Mouse (Mus musculus) testis, adult 2 months (tissue): ENCODE measurements at regions not wholly inside any gene's neighbourhood (a gene's known extent, or its start where the extent isn't known, plus 50 kb on each side); places are given as distances from the start of the nearest gene placed in this dataset.

Source experiments
- H3K27ac ChIP-seq: fragments of 200-500 bp; 2 replicates; pipeline ENCODE4 v1.5.1; 2012; ENCODE audit warnings: low read depth, low read length; ENCODE audit not compliant: control insufficient read depth, insufficient read depth
- H3K27me3 ChIP-seq: fragments of 200-500 bp; 2 replicates; pipeline ENCODE4 v1.6.1; 2012; ENCODE audit warnings: mild to moderate bottlenecking, low read length, moderate library complexity; ENCODE audit not compliant: control insufficient read depth, insufficient read depth
- H3K36me3 ChIP-seq: fragments of 200-500 bp; 2 replicates; pipeline ENCODE4 v1.6.1; 2012; ENCODE audit warnings: mild to moderate bottlenecking, low read length; ENCODE audit not compliant: control insufficient read depth, insufficient read depth
- H3K4me1 ChIP-seq: fragments of 200-500 bp; 2 replicates; pipeline ENCODE4 v1.6.1; 2012; ENCODE audit warnings: low read length; ENCODE audit not compliant: control insufficient read depth, insufficient read depth
- H3K4me3 ChIP-seq: fragments of 200-500 bp; 2 replicates; pipeline ENCODE4 v1.5.1; 2012; ENCODE audit warnings: low read depth, mild to moderate bottlenecking, low read length, moderate library complexity, mixed read lengths; ENCODE audit not compliant: control insufficient read depth
- CTCF ChIP-seq: fragments of 200-500 bp; IDR thresholded peaks from 2 replicates; pipeline ENCODE4 v1.5.1; 2012; ENCODE audit warnings: low read depth, mild to moderate bottlenecking, inconsistent platforms, low read length, moderate library complexity; ENCODE audit not compliant: control insufficient read depth, insufficient read depth, insufficient replicate concordance
- POLR2A ChIP-seq: fragments of 200-500 bp; IDR thresholded peaks from 2 replicates; pipeline ENCODE4 v1.6.1; 2012; ENCODE audit warnings: low read depth, mild to moderate bottlenecking, inconsistent platforms, low read length, moderate library complexity; ENCODE audit not compliant: control insufficient read depth

DNA sequence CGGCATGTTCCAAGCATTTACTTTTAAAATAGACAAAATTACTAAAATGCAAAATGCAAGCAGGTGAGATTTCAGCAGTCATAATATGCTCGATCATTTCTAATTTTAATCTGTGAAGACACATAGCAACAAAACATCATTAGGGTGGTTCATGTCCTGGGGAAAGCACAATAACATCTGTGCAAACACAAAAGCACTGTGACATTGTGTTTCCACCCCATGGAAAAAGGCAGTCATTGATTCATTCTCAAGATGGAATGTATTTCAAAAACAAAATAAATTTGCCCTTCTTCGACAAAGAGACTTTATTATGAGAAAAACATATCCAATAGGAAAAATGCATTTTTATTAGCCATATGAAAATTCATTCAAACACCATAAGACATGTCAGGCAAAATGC, 601.5 kb upstream of the Klf6 start:
- Histone ChIP-seq H3K36me3 (no peaks in the 10 kb centered on the region), H3K4me1 (no peaks in the 10 kb centered on the region), H3K27me3 (no peaks in the 10 kb centered on the region), H3K4me3 (no peak overlapping the region), H3K27ac (no peak overlapping the region)
- no peak for TF ChIP-seq POLR2A
- TF ChIP-seq CTCF = no peak

DNA sequence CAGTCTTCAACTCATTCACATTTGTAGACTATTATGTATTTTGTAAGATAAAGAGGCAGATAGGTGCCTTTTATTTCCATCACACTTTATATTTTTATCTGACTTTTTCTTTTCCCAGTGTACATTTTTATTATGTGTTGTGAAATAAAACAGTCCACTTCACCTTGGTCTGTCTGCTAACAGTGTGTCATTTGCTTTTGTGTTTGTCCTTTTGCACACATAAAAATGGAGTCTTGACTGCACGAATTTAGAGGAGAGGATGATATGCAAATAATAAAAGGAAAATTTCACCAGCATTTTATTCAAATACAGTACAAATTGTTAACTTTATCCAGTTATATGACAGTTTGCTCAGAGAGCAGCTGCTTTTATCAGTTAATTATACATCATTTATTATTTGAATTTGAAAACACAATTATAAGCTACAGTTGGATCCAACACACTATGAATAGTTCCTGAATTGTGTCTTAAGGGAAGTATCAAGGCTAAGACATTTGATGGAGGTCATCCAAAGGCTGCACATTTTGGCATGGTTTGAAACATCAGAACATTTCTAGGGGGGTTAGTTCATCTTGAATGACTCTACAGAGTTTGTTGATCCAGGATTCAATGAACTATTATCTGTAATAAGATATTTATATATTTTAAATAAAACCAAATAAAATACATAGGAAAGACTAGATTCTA, 588.6 kb upstream of the Klf6 start:
- TF ChIP-seq POLR2A (no peak), CTCF (no peak)
- Histone ChIP-seq H3K4me1 (no peaks in the 10 kb centered on the region), H3K4me3 (no peak overlapping the region), H3K27me3 (no peaks in the 10 kb centered on the region), H3K36me3 (no peaks in the 10 kb centered on the region), H3K27ac (no peak overlapping the region)

DNA sequence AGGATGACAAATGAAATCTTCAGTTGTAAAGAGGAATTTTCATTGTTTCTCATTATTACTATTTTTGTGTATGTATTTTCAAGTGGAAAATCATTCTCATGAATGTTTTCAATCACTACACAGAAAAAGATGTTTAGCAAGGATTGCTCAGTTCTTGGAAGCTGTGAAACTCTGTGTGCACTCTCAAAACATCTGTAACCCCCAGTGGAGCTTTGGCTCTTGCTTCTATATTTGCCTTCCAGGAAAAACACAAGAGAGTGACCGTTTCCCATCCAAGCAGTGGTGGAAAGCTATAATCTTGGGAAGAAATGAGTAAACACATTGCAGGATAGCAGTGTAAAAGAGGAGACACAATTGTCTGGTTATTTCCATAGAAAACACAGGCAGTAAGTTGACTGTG, 584.7 kb upstream of the Klf6 start:
- no peaks in the 10 kb centered on the region for H3K36me3 ChIP-seq
- H3K27me3 ChIP-seq = no peaks in the 10 kb centered on the region
- TF ChIP-seq CTCF = no peak
- TF ChIP-seq POLR2A = no peak

GRCm38 (mm10) chr13:5289753-5290449, 571.4 kb upstream of the Klf6 start:
- Histone ChIP-seq H3K36me3 (no peaks in the 10 kb centered on the region), H3K27ac (no peak overlapping the region), H3K27me3 (no peaks in the 10 kb centered on the region), H3K4me1 (no peaks in the 10 kb centered on the region), H3K4me3 (no peak overlapping the region)
- no peak for TF ChIP-seq CTCF
- TF ChIP-seq POLR2A = no peak

More for the DNA sequence above, 584.7 kb upstream of the Klf6 start:
- no peaks in the 10 kb centered on the region for H3K4me1 ChIP-seq
- no peak overlapping the region for H3K4me3 ChIP-seq
- H3K27ac ChIP-seq = no peak overlapping the region

DNA sequence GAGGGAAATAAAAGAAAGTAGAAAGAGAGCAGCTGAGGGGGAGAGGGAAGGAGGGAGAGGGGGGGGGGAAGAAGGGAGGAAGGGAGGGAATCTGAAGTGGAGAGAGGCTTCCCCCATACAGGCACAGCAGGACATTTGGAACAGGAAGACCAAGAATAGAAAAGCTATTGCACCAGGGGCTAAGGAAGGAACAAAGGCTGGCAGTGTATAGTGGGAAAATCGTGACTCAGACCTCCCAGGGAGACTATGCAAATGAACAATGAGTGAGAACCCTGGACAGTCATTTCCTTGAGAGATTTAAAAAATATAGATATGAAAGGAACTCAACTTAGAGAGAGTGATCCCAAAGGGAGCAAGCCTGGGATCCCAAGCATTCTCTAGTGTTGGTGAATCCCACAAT, 559.1 kb upstream of the Klf6 start:
- no peaks in the 10 kb centered on the region for H3K27me3 ChIP-seq
- H3K36me3 ChIP-seq = no peaks in the 10 kb centered on the region
- TF ChIP-seq CTCF (no peak), POLR2A (no peak)
- H3K27ac ChIP-seq = no peak overlapping the region
- no peaks in the 10 kb centered on the region for H3K4me1 ChIP-seq
- H3K4me3 ChIP-seq = no peak overlapping the region

- no peak overlapping the region for H3K27ac ChIP-seq
- no peaks in the 10 kb centered on the region for H3K36me3 ChIP-seq
- no peak for TF ChIP-seq POLR2A
- TF ChIP-seq CTCF = no peak
Observed at GRCm38 (mm10) chr13:5306688-5307087, 554.6 kb upstream of the Klf6 start.

GRCm38 (mm10) chr13:5313297-5313696, 548.0 kb upstream of the Klf6 start:
- H3K4me3 ChIP-seq = no peak overlapping the region
- TF ChIP-seq POLR2A = no peak
- no peak for TF ChIP-seq CTCF
- no peaks in the 10 kb centered on the region for H3K36me3 ChIP-seq
- H3K27ac ChIP-seq = no peak overlapping the region
- no peaks in the 10 kb centered on the region for H3K27me3 ChIP-seq
- H3K4me1 ChIP-seq = no peaks in the 10 kb centered on the region

More at GRCm38 (mm10) chr13:5306688-5307087, 554.6 kb upstream of the Klf6 start:
- H3K4me3 ChIP-seq = no peak overlapping the region
- no peaks in the 10 kb centered on the region for H3K27me3 ChIP-seq
- no peaks in the 10 kb centered on the region for H3K4me1 ChIP-seq
